Mouse (Mus musculus): Measurements from ENCODE around the gene Otos. TPM values are rescaled to one million over a fixed set of nuclear protein-coding genes. Genes with fewer than 3 reads are reported as not detected.

Gene Otos
- polyA plus RNA-seq (2014; fragmentation: Illumina TruSeq; extraction: RNeasy Lipid Tissue Mini Kit (QIAGEN cat#74804); ENCODE audit: low replicate concordance), result not detected

DNA sequence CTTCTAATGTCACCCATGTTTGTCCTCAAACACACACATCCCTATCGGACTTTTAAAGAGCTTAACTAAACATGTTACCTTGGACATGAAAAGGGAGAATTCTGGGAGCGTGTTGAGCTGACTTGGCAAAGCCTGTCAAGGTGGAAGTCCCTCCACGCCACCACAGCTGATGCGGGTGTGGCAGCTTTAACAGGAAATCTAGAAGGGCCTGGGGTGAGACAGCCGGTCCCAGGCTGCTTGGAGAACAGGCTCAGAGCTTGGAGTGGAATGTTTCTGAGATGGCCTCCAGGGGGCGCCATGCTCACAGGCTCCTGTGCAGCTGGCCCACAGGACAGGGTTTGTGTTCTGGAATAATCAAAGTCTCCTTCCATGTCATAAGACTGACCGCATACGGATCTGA lies at the start of gene Otos:
Gene Otos (minus strand): TSS at position 169 of the 400 bp plus-strand sequence.

DNA sequence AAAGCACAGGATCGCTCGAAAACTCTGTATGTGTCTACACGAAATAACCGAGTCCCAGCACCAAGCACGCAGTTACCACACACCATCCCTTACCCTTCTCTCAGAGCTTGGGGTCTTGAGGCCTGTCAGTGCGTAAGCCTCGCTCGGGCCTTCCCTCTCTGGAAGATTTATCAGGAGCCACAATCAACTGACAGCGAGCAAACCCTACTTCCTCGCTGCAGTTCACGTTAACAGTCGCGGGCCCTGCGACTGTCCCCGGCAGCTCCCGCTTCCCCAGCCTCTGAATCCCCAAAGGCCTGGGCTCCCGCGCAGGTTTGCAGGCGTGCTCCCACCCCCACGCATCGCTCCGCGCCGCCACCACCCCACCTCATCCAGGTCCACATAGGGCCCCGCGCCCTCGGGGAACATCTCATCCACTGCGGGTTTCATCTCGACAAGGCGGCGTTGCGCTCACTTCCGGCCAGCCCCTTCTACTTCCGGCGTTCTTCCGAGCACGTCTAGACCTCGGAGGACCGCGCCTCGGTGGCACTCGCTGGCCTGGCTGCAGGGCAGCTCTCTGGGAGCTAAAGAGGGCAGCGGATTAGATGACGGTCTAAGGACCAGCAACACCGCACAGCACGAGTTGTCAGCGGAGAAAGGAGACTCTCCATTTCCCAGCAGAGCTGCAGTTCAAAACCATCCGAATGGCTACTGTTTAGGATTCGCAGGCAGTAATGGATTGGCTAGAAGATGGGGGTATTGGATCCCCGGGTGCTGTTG lies 6.9 kb downstream of the Otos start, which contains the start of gene Cops9:
Gene Cops9 (minus strand): TSS at position 472 of the 759 bp plus-strand sequence.

DNA sequence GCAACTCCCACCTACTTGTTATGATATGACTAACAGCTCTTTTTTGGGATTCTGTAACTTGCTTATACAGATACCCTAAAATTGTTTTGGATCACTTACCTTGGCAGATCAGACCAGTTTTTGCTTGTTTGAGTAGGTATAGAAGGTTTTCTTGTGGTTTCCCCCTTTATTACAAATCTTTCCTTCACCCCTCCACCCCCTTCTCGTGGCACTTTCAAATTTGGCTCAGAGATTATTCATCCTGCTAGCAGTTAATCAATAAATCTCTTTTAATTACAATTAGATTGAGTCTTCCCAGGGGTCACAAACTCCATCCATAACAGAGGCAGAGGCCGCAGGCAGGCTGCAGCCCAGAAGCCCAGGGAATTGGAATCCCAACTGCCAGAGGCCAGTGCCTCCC lies 31.2 kb downstream of the Otos start, which contains the start of gene Olfr12:
Gene Olfr12 (plus strand): TSS at position 301 of the 400 bp plus-strand sequence.

DNA sequence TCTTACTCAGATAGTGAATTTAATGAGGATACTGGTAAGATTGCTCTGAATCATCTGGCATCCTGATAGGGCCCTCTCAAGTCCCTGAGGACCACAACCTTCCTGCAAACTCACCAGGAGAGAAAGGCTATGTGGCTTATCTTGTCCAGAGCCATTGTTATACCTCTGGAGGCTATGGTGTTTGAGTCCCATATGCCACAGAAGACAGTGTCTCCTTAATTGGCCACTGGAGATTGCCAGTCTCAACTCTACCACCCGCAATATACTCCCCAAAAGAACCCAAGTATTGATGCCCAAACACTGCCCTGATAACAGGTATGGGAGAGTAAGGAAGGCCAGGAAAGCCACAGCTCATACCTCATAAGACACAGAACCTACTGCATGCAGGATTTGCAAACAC lies 43.2 kb downstream of the Otos start, which contains the start of gene Olfr1410:
Gene Olfr1410 (plus strand): TSS at position 301 of the 400 bp plus-strand sequence.

Other genes starting within 250 kb of the Otos start
- 149 TPM for gene Ndufa10, start 175.0 kb downstream of the Otos start, polyA plus RNA-seq (2014; fragmentation: Illumina TruSeq; extraction: RNeasy Lipid Tissue Mini Kit (QIAGEN cat#74804); ENCODE audit: low replicate concordance)
- gene Olfr1416, start 163.7 kb downstream of the Otos start, polyA plus RNA-seq (2014; fragmentation: Illumina TruSeq; extraction: RNeasy Lipid Tissue Mini Kit (QIAGEN cat#74804); ENCODE audit: low replicate concordance), result not detected
- gene Olfr1415, start 152.7 kb downstream of the Otos start, polyA plus RNA-seq (2014; fragmentation: Illumina TruSeq; extraction: RNeasy Lipid Tissue Mini Kit (QIAGEN cat#74804); ENCODE audit: low replicate concordance), result not detected
- not detected for gene Olfr1414, start 130.2 kb downstream of the Otos start, polyA plus RNA-seq (2014; fragmentation: Illumina TruSeq; extraction: RNeasy Lipid Tissue Mini Kit (QIAGEN cat#74804); ENCODE audit: low replicate concordance)
- not detected for gene Olfr1413, start 77.5 kb downstream of the Otos start, polyA plus RNA-seq (2014; fragmentation: Illumina TruSeq; extraction: RNeasy Lipid Tissue Mini Kit (QIAGEN cat#74804); ENCODE audit: low replicate concordance)
- gene Olfr1412, start 63.1 kb downstream of the Otos start, polyA plus RNA-seq (2014; fragmentation: Illumina TruSeq; extraction: RNeasy Lipid Tissue Mini Kit (QIAGEN cat#74804); ENCODE audit: low replicate concordance), result not detected
- not detected for gene Olfr1411, start 54.4 kb downstream of the Otos start, polyA plus RNA-seq (2014; fragmentation: Illumina TruSeq; extraction: RNeasy Lipid Tissue Mini Kit (QIAGEN cat#74804); ENCODE audit: low replicate concordance)
- not detected for gene Olfr1410, start 43.1 kb downstream of the Otos start, polyA plus RNA-seq (2014; fragmentation: Illumina TruSeq; extraction: RNeasy Lipid Tissue Mini Kit (QIAGEN cat#74804); ENCODE audit: low replicate concordance)
- not detected for gene Olfr12, start 31.1 kb downstream of the Otos start, polyA plus RNA-seq (2014; fragmentation: Illumina TruSeq; extraction: RNeasy Lipid Tissue Mini Kit (QIAGEN cat#74804); ENCODE audit: low replicate concordance)
- 35.3 TPM for gene Cops9, start 6.9 kb downstream of the Otos start, polyA plus RNA-seq (2014; fragmentation: Illumina TruSeq; extraction: RNeasy Lipid Tissue Mini Kit (QIAGEN cat#74804); ENCODE audit: low replicate concordance)
- gene Gpc1, start 182.8 kb upstream of the Otos start, polyA plus RNA-seq (2014; fragmentation: Illumina TruSeq; extraction: RNeasy Lipid Tissue Mini Kit (QIAGEN cat#74804); ENCODE audit: low replicate concordance), result not detected